Mouse (Mus musculus) G1E-ER4 (cell line): ENCODE results near the gene Olfr310. TPM values are rescaled to one million over a fixed set of nuclear protein-coding genes. Genes with fewer than 3 reads are reported as not detected.

Source experiments
- GATA1 ChIP-seq: IDR thresholded peaks from one replicate; pipeline ENCODE4 v1.8.0; 2012; ENCODE audit warnings: low read length, inconsistent platforms
- polyA plus RNA-seq: library from polyadenylated mRNA; stranded (reverse); fragments of >175 nt; gene quantifications from 2 replicates; pipeline ENCODE4 v1.2.3, GENCODE M21; 2012

Gene Olfr310
- not detected in 2 replicates for polyA plus RNA-seq

- no peak for TF ChIP-seq GATA1
Measured at GRCm38 (mm10) chr7:86277072-86277471, at the start of gene Olfr310. Gene Olfr310 (minus strand): TSS chr7:86277172.

DNA sequence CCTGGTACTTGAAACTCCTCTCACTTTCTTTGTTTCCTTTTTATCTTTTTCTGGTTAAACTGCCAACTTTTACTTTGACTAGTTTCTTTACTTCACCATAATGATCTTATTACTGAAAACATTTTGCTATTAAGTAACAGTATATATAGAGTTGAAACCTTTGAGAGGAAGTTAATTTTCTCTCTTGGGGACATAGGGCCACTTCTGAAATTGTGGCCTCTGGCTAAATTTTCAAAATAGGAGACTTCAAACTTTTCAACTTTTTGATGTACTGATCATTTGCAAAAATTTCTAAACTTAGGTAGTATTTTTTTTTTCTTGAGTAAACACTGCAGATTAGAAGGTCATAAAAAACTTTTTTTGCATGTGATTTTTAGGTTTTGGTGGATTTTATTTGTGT lies 48.6 kb upstream of the Olfr310 start, which contains the start of gene Olfr308:
TSS of gene Olfr308 (minus strand) at position 101 of the 400 bp plus-strand sequence.
- no peak for TF ChIP-seq GATA1

GRCm38 (mm10) chr7:86321323-86321722 lies 44.4 kb upstream of the Olfr310 start:
- TF ChIP-seq GATA1, result no peak

DNA sequence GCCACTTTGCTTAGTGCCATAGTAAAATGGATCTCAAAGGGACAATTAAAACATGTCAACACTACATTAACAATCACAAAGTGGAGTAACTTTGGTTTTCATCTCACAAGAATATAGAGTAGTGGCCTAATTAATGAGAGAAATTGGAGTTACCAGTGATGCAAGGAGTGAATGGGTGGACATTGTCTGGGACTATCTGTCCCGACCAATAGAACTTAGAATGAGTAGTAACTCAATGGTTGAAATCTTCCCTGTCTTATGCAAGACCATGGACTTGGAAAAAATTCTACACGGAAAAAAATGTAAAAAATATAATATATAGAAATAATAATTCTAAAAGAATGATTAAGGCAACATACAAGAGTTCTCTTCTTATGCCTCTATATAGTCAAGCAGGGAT lies 36.6 kb upstream of the Olfr310 start, which contains the start of gene Olfr309:
TSS of gene Olfr309 (minus strand) at position 101 of the 400 bp plus-strand sequence.
- TF ChIP-seq GATA1, result no peak

DNA sequence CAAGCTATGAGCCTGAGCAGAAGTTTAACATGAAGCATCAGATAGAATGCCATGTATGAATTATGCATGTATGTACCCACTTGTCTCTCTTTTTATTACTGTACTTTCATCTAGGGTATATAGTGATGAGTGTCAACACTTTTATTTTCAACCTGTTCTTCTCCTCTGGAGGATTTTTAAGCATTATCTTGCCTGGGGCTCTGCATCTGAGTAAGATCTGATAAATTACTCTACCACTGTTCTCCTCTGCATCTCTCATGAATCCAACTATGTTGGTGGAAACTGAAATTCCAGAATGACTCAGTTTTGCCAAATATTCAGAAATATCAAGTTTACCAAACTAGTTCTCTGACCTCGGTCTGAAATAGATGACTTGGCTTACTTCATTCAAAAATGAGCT lies 30.8 kb downstream of the Olfr310 start, which contains the start of gene Vmn2r76:
TSS of gene Vmn2r76 (minus strand) at position 101 of the 400 bp plus-strand sequence.
- TF ChIP-seq GATA1, result no peak

Other genes starting within 250 kb of the Olfr310 start
- not detected in 2 replicates for gene Vmn2r75, start 105.4 kb downstream of the Olfr310 start, polyA plus RNA-seq
- gene Vmn2r76, start 30.9 kb downstream of the Olfr310 start, polyA plus RNA-seq, result not detected in 2 replicates
- not detected in 2 replicates for gene Olfr309, start 36.5 kb upstream of the Olfr310 start, polyA plus RNA-seq
- not detected in 2 replicates for gene Olfr308, start 48.5 kb upstream of the Olfr310 start, polyA plus RNA-seq
- not detected in 2 replicates for gene Olfr307, start 60.4 kb upstream of the Olfr310 start, polyA plus RNA-seq
- not detected in 2 replicates for gene Olfr305, start 89.8 kb upstream of the Olfr310 start, polyA plus RNA-seq
- gene Olfr304, start 109.5 kb upstream of the Olfr310 start, polyA plus RNA-seq, result not detected in 2 replicates
- gene Olfr303, start 120.6 kb upstream of the Olfr310 start, polyA plus RNA-seq, result not detected in 2 replicates
- gene Olfr301, start 126.7 kb upstream of the Olfr310 start, polyA plus RNA-seq, result not detected in 2 replicates
- gene Olfr299, start 182.7 kb upstream of the Olfr310 start, polyA plus RNA-seq, result not detected in 2 replicates
- gene Olfr298, start 215.3 kb upstream of the Olfr310 start, polyA plus RNA-seq, result not detected in 2 replicates
- gene Olfr297, start 242.8 kb upstream of the Olfr310 start, polyA plus RNA-seq, result not detected in 2 replicates